Mouse (Mus musculus) liver, adult 2 months (tissue): ENCODE results near the gene Gm45234. TPM values are rescaled to one million over a fixed set of nuclear protein-coding genes. Genes with fewer than 3 reads are reported as not detected.

Experiments
- DNase-seq: peaks from one replicate; pipeline ENCODE4 v3.0.0-alpha.2; 2011; ENCODE audit warnings: low read depth, low spot score; ENCODE audit errors: extremely low read depth
- H3K27ac ChIP-seq: fragments of 200-500 bp; replicated peaks from 2 replicates; pipeline ENCODE4 v1.5.1; 2012; ENCODE audit warnings: low read depth, mild to moderate bottlenecking, control low read depth, inconsistent platforms, low read length; ENCODE audit not compliant: insufficient read depth
- H3K27me3 ChIP-seq: fragments of 200-500 bp; 2 replicates; pipeline ENCODE4 v1.6.1; 2012; ENCODE audit warnings: mild to moderate bottlenecking, moderate library complexity, low read length, inconsistent platforms; ENCODE audit not compliant: control insufficient read depth, insufficient read depth
- H3K36me3 ChIP-seq: fragments of 200-500 bp; 2 replicates; pipeline ENCODE4 v1.6.1; 2012; ENCODE audit warnings: low read length, inconsistent platforms; ENCODE audit not compliant: control insufficient read depth, insufficient read depth
- H3K4me1 ChIP-seq: fragments of 200-500 bp; 2 replicates; pipeline ENCODE4 v1.6.1; 2011; ENCODE audit warnings: low read length; ENCODE audit not compliant: control insufficient read depth, insufficient read depth
- H3K4me3 ChIP-seq: fragments of 200-500 bp; 2 replicates; pipeline ENCODE4 v1.5.1; 2011; ENCODE audit warnings: low read depth, mild to moderate bottlenecking, control low read depth, low read length, moderate library complexity; ENCODE audit not compliant: insufficient read depth
- H3K79me2 ChIP-seq: fragments of 200-500 bp; 2 replicates; pipeline ENCODE4 v1.6.1; 2012; ENCODE audit warnings: inconsistent platforms, mild to moderate bottlenecking, low read length, moderate library complexity; ENCODE audit not compliant: control insufficient read depth, insufficient read depth
- H3K9ac ChIP-seq: fragments of 200-500 bp; 2 replicates; pipeline ENCODE4 v1.6.1; 2012; ENCODE audit warnings: low read depth, mild to moderate bottlenecking, control low read depth, inconsistent platforms, low read length
- CTCF ChIP-seq: fragments of 200-500 bp; IDR thresholded peaks from 2 replicates; pipeline ENCODE4 v1.5.1; 2011; ENCODE audit warnings: low read depth, low read length, control low read depth
- POLR2A ChIP-seq: fragments of 200-500 bp; IDR thresholded peaks from 2 replicates; pipeline ENCODE4 v1.6.1; 2011; ENCODE audit warnings: low read length, control low read depth; ENCODE audit not compliant: insufficient read depth; ENCODE audit errors: extremely low read depth
- WGBS: fragments of 180-500 bp; shearing (Covaris S2); methylation state at CpG from one replicate; pipeline ENCODE4 v1.1.7; 2018; 5-methylcytosine and 5-hydroxymethylcytosine counted together
- polyA plus RNA-seq: library from polyadenylated mRNA; depleted of rRNA; stranded (reverse); fragments of >200 nt; gene quantifications from 2 replicates; pipeline ENCODE4 v1.2.3, GENCODE M21; 2012
- total RNA-seq: library from RNA; depleted of rRNA; stranded (reverse); fragments of >200 nt; gene quantifications from 2 replicates; pipeline ENCODE4 v1.2.3, GENCODE M21; 2014

Gene Gm45234
- total and polyA plus RNA-seq, 2 experiments = not detected

- Histone ChIP-seq H3K4me1 (peaks cover 18% of the 10 kb centered on the region), H3K4me3 (peak within 1 kb of the TSS; percentile 75), H3K36me3 (no peaks in the 10 kb centered on the region), H3K27ac (peak within 1 kb of the TSS; percentile 86), H3K9ac (peak within 1 kb of the TSS; percentile 85), H3K79me2 (no peaks in the 10 kb centered on the region), H3K27me3 (no peaks in the 10 kb centered on the region)
- TF ChIP-seq POLR2A = peak; percentile 92; the same call in 1 of the 2 replicates
- no peak for TF ChIP-seq CTCF
- under 1% methylated on average over 41 of the region's 41 CpGs for WGBS
- DNase-seq = peak; percentile 86
Measured at GRCm38 (mm10) chr6:124740888-124741761, 14.7 kb downstream of the Gm45234 start, which contains the start of gene Grcc10. Gene Grcc10, minus strand, starts transcription at chr6:124741374.

GRCm38 (mm10) chr6:124740211-124740887 lies 15.5 kb downstream of the Gm45234 start:
- WGBS = under 1% methylated on average over 29 of the region's 29 CpGs
- peak overlapping the region; percentile 85 for H3K9ac ChIP-seq
- H3K4me3 ChIP-seq = peak overlapping the region; percentile 75
- H3K27ac ChIP-seq = peak overlapping the region; percentile 86
- TF ChIP-seq CTCF (peak; percentile 39), POLR2A (no peak)
- no peaks in the 10 kb centered on the region for H3K79me2 ChIP-seq
- no peaks in the 10 kb centered on the region for H3K27me3 ChIP-seq
- H3K4me1 ChIP-seq = peaks cover 18% of the 10 kb centered on the region
- peak; percentile 69 for DNase-seq
- H3K36me3 ChIP-seq = no peaks in the 10 kb centered on the region

GRCm38 (mm10) chr6:124739231-124739796 lies 16.5 kb downstream of the Gm45234 start:
- 88% methylated on average over 10 of the region's 10 CpGs for WGBS
- Histone ChIP-seq H3K36me3 (no peaks in the 10 kb centered on the region), H3K79me2 (no peaks in the 10 kb centered on the region; the same call in 1 of the 2 replicates), H3K27ac (peak overlapping the region; percentile 63), H3K4me3 (no peak overlapping the region), H3K27me3 (no peaks in the 10 kb centered on the region), H3K9ac (no peak overlapping the region; the same call in 1 of the 2 replicates), H3K4me1 (peaks cover 18% of the 10 kb centered on the region)
- TF ChIP-seq POLR2A (no peak), CTCF (no peak)
- no peak for DNase-seq

GRCm38 (mm10) chr6:124738511-124739023 lies 17.3 kb downstream of the Gm45234 start, which contains the start of gene Ptpn6:
Gene Ptpn6, minus strand, starts transcription at chr6:124738714.
- TF ChIP-seq CTCF (no peak), POLR2A (0 out of 2 replicates have a peak, but pooled peaks have one; percentile 48)
- H3K9ac ChIP-seq = peak within 1 kb of the TSS; percentile 40
- peak within 1 kb of the TSS; percentile 63 for H3K27ac ChIP-seq
- H3K36me3 ChIP-seq = no peaks in the 10 kb centered on the region
- peaks cover 18% of the 10 kb centered on the region for H3K4me1 ChIP-seq
- DNase-seq = peak; percentile 96
- H3K27me3 ChIP-seq = no peaks in the 10 kb centered on the region
- 14% methylated on average over 15 of the region's 15 CpGs for WGBS
- peak within 1 kb of the TSS; percentile 45 for H3K4me3 ChIP-seq
- no peaks in the 10 kb centered on the region; the same call in 1 of the 2 replicates for H3K79me2 ChIP-seq

GRCm38 (mm10) chr6:124737040-124737439 lies 18.8 kb downstream of the Gm45234 start:
- Histone ChIP-seq H3K4me1 (peaks cover 18% of the 10 kb centered on the region), H3K9ac (no peak overlapping the region), H3K27ac (no peak overlapping the region), H3K27me3 (no peaks in the 10 kb centered on the region), H3K79me2 (no peaks in the 10 kb centered on the region; the same call in 1 of the 2 replicates), H3K36me3 (no peaks in the 10 kb centered on the region), H3K4me3 (no peak overlapping the region)
- DNase-seq = no peak
- TF ChIP-seq CTCF = no peak
- TF ChIP-seq POLR2A = no peak
- 91% methylated on average over 11 of the region's 11 CpGs for WGBS
